12 mouse cellular contexts compared by ENCODE assay signal in the genomic region with DNA sequence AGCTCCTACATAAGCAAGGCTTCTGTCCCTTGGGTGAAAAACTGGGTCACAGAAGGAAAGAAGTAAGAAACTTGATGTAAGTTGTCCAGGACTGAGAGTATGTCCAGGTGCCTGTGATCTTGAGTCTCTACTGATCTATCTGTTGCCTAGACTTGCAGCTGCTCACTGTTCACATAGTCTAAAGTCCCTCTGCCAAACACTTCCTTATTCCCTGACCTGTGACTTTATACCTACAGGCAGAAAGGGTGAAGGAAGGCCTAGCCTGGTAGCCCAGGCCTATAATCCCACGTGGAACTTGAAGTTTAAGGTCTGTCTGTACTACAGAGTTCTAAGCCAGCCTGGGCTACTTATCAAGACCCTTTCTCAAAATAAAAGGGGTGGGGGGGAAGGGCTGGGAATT. TPM values are rescaled to one million over a fixed set of nuclear protein-coding genes. Genes with fewer than 3 reads are reported as not detected.
A peak's percentile ranks its signal among the peaks of the same experiment; 100 is the strongest.
ATAC-seq and TF ChIP-seq lines count a peak whose summit lies in the region.
"Had no signal": no experiment of that assay in that cellular context is flagged by ENCODE, and none has a peak within 500 bp of the region (broad histone marks: within the 10 kb centered on the region; RNA-seq: fewer than 3 reads in every experiment).

No protein-coding gene starts in this region.

- no peak for TF ChIP-seq POLR2A in small intestine, adult 2 months (IDR thresholded peaks at IDR 0.05; ENCODE audit: low read depth, low read length)

- H3K27me3 ChIP-seq in intestine, embryonic 15.5 days (replicated peaks) = no peaks in the 10 kb centered on the region
- no peaks in the 10 kb centered on the region for H3K27me3 ChIP-seq in intestine, embryonic 16.5 days (replicated peaks; ENCODE audit: control insufficient read depth, insufficient read depth, low read length)
- no peaks in the 10 kb centered on the region for H3K27me3 ChIP-seq in small intestine, adult 2 months (ENCODE audit: control insufficient read depth, insufficient read depth, low read length)
- H3K27me3 ChIP-seq in forebrain, embryonic 15.5 days = no peaks in the 10 kb centered on the region
- H3K27me3 ChIP-seq: embryonic facial prominence, embryonic 13.5 days; embryonic facial prominence, embryonic 15.5 days had no signal

- ATAC-seq in intestine, embryonic 15.5 days = 0 out of 2 replicates have a peak, but pooled peaks have one; percentile 34
- peak; percentile 53 for ATAC-seq in intestine, embryonic 16.5 days
- no peak for ATAC-seq in forebrain, embryonic 15.5 days (replicated peaks)
- no peak for ATAC-seq in megakaryocyte progenitor cell, adult 5-6 weeks (replicated peaks; ENCODE audit: poor library complexity)
- ATAC-seq: forebrain, embryonic 14.5 days; forebrain, postnatal 0 days had no signal

- H3K4me3 ChIP-seq in intestine, embryonic 15.5 days (replicated peaks) = no peak overlapping the region
- no peak overlapping the region for H3K4me3 ChIP-seq in intestine, embryonic 16.5 days (ENCODE audit: low read length)
- H3K4me3 ChIP-seq in small intestine, adult 2 months (ENCODE audit: low read depth, low read length) = no peak overlapping the region
- no peak overlapping the region for H3K4me3 ChIP-seq in forebrain, embryonic 15.5 days
- H3K4me3 ChIP-seq: embryonic facial prominence, embryonic 13.5 days; embryonic facial prominence, embryonic 15.5 days; erythroblast, embryonic 14.5 days; forebrain, embryonic 10.5 days; forebrain, embryonic 12.5 days had no signal

- 48% methylated on average over 1 of the region's 1 CpGs for WGBS in intestine, embryonic 15.5 days
- 59% methylated on average over 1 of the region's 1 CpGs for WGBS in intestine, embryonic 16.5 days
- 20% methylated on average over 1 of the region's 1 CpGs for WGBS in small intestine, adult 2 months
- 73% methylated on average over 1 of the region's 1 CpGs for WGBS in forebrain, embryonic 15.5 days

- H3K4me2 ChIP-seq in intestine, embryonic 15.5 days (replicated peaks) = no peak overlapping the region
- no peak overlapping the region for H3K4me2 ChIP-seq in intestine, embryonic 16.5 days (ENCODE audit: low read depth, low read length)
- H3K4me2 ChIP-seq in forebrain, embryonic 15.5 days (replicated peaks) = no peak overlapping the region
- H3K4me2 ChIP-seq: embryonic facial prominence, embryonic 13.5 days; embryonic facial prominence, embryonic 15.5 days; forebrain, embryonic 12.5 days had no signal

- no peak for TF ChIP-seq CTCF in small intestine, adult 2 months (IDR thresholded peaks at IDR 0.05; ENCODE audit: extremely low read depth, insufficient read length, insufficient replicate concordance, low read depth, low read length)

- peaks cover 15% of the 10 kb centered on the region for H3K4me1 ChIP-seq in intestine, embryonic 15.5 days (replicated peaks)
- H3K4me1 ChIP-seq in intestine, embryonic 16.5 days (ENCODE audit: control insufficient read depth, insufficient read depth, low read length) = peaks cover 12% of the 10 kb centered on the region
- peaks cover 24% of the 10 kb centered on the region; the same call in 1 of the 2 replicates for H3K4me1 ChIP-seq in small intestine, adult 2 months (ENCODE audit: control insufficient read depth, insufficient read depth, insufficient read length, low read length)
- peaks cover 19% of the 10 kb centered on the region for H3K4me1 ChIP-seq in forebrain, embryonic 15.5 days

- H3K27ac ChIP-seq in intestine, embryonic 15.5 days = 0 out of 2 replicates have a peak overlapping the region, but pooled peaks have one; percentile 18
- peak overlapping the region; percentile 72 for H3K27ac ChIP-seq in intestine, embryonic 16.5 days (ENCODE audit: low read length)
- peak overlapping the region; percentile 90 for H3K27ac ChIP-seq in small intestine, adult 2 months (ENCODE audit: insufficient read depth, low read depth, low read length)
- H3K27ac ChIP-seq in forebrain, embryonic 15.5 days (replicated peaks) = no peak overlapping the region
- H3K27ac ChIP-seq: embryonic facial prominence, embryonic 13.5 days; embryonic facial prominence, embryonic 15.5 days; forebrain, embryonic 10.5 days; forebrain, embryonic 12.5 days had no signal

- H3K36me3 ChIP-seq in intestine, embryonic 15.5 days = no peaks in the 10 kb centered on the region
- H3K36me3 ChIP-seq in intestine, embryonic 16.5 days (ENCODE audit: control insufficient read depth, insufficient read depth, low read length) = peaks cover 4% of the 10 kb centered on the region; the same call in 1 of the 2 replicates
- H3K36me3 ChIP-seq in small intestine, adult 2 months (ENCODE audit: control insufficient read depth, insufficient read depth, low read length) = 0 out of 2 replicates have a peak, but pooled peaks cover 3% of the 10 kb centered on the region
- H3K36me3 ChIP-seq in forebrain, embryonic 15.5 days = peaks cover 3% of the 10 kb centered on the region; the same call in 1 of the 2 replicates

- no peaks in the 10 kb centered on the region for H3K9me3 ChIP-seq in intestine, embryonic 15.5 days
- H3K9me3 ChIP-seq in intestine, embryonic 16.5 days (ENCODE audit: control insufficient read depth, low read length) = no peaks in the 10 kb centered on the region
- H3K9me3 ChIP-seq in forebrain, embryonic 15.5 days = no peaks in the 10 kb centered on the region
- H3K9me3 ChIP-seq: embryonic facial prominence, embryonic 13.5 days; embryonic facial prominence, embryonic 15.5 days; forebrain, embryonic 10.5 days; forebrain, embryonic 12.5 days had no signal

- H3K9ac ChIP-seq in intestine, embryonic 15.5 days = no peak overlapping the region
- no peak overlapping the region for H3K9ac ChIP-seq in intestine, embryonic 16.5 days (ENCODE audit: low read depth, low read length)
- H3K9ac ChIP-seq in forebrain, embryonic 15.5 days (replicated peaks) = no peak overlapping the region
- H3K9ac ChIP-seq: embryonic facial prominence, embryonic 13.5 days; embryonic facial prominence, embryonic 15.5 days; forebrain, embryonic 12.5 days; forebrain, postnatal 0 days had no signal

RNA-seq across cellular contexts. Expression of gene Chid1, which starts 4.1 kb away (rescaled TPM):
- polyA plus RNA-seq in intestine, embryonic 15.5 days (2015; fragmentation: Nextera tagmentation; extraction: Ambion mirVana) = 52.6 and 62.3 TPM in 2 replicates
- 69.8 and 76.5 TPM in 2 replicates for polyA plus RNA-seq in intestine, embryonic 16.5 days (2015; fragmentation: Nextera tagmentation; extraction: Ambion mirVana)
- polyA plus RNA-seq in small intestine, adult 2 months (2012; rRNA removed) = 21.5 and 30.7 TPM in 2 replicates
- polyA plus RNA-seq in forebrain, embryonic 15.5 days (2015; fragmentation: Nextera tagmentation; extraction: Ambion mirVana) = 32.2 and 33.7 TPM in 2 replicates
- total RNA-seq in megakaryocyte progenitor cell, adult 5-6 weeks (2015) = 5.8 and 6.3 TPM in 2 replicates
- total RNA-seq in megakaryocyte progenitor cell, adult 5-6 weeks (2017) = 31.2 and 38.7 TPM in 2 replicates

RNA-seq across cellular contexts. Expression of gene Ap2a2, which starts 26.4 kb away (rescaled TPM):
- polyA plus RNA-seq in intestine, embryonic 15.5 days (2015; fragmentation: Nextera tagmentation; extraction: Ambion mirVana) = 79.1 and 84.1 TPM in 2 replicates
- polyA plus RNA-seq in intestine, embryonic 16.5 days (2015; fragmentation: Nextera tagmentation; extraction: Ambion mirVana) = 89.4 and 103 TPM in 2 replicates
- polyA plus RNA-seq in small intestine, adult 2 months (2012; rRNA removed) = 49.6 and 109 TPM in 2 replicates
- polyA plus RNA-seq in forebrain, embryonic 15.5 days (2015; fragmentation: Nextera tagmentation; extraction: Ambion mirVana) = 106 and 110 TPM in 2 replicates
- 18.3 and 20.0 TPM in 2 replicates for total RNA-seq in megakaryocyte progenitor cell, adult 5-6 weeks (2015)
- total RNA-seq in megakaryocyte progenitor cell, adult 5-6 weeks (2017) = 23.4 and 23.6 TPM in 2 replicates

Comparison
In these comparisons a context has a peak if more than half of its experiments do, and no peak if none do; other contexts are left out.
1. ATAC-seq: peak in intestine, embryonic 15.5 days (single experiment) and intestine, embryonic 16.5 days (single experiment); none in forebrain, embryonic 15.5 days (single experiment) and megakaryocyte progenitor cell, adult 5-6 weeks (single experiment).